Mouse (Mus musculus): ENCODE measurements around the gene Tnni3. TPM values are rescaled to one million over a fixed set of nuclear protein-coding genes. Genes with fewer than 3 reads are reported as not detected.
A peak's percentile ranks its signal among the peaks of the same experiment; 100 is the strongest.

Tnni3 gene
- polyA plus RNA-seq, 1 experiment from 2014 or later, result 0.46 TPM

- ATAC-seq, result peak; percentile 34; the same call in 1 of the 2 replicates
- Histone ChIP-seq H3K4me2 (ENCODE audit: low read depth, low read length) (peak overlapping the region; percentile 63), H3K27ac (ENCODE audit: low read depth) (no peak overlapping the region), H3K27me3 (ENCODE audit: insufficient read depth, low read length) (peaks cover 28% of the 10 kb centered on the region), H3K9me3 (ENCODE audit: low read length) (no peaks in the 10 kb centered on the region), H3K9ac (replicated peaks) (no peak overlapping the region), H3K4me1 (ENCODE audit: insufficient read depth) (peaks cover 7% of the 10 kb centered on the region; the same call in 1 of the 2 replicates), H3K36me3 (replicated peaks; ENCODE audit: insufficient read depth, low read length) (no peaks in the 10 kb centered on the region), H3K4me3 (ENCODE audit: low read depth, low read length) (peak overlapping the region; percentile 36)
- TF ChIP-seq CTCF (IDR thresholded peaks at IDR 0.05; ENCODE audit: low read depth) (no peak), EP300 (IDR thresholded peaks at IDR 0.05; ENCODE audit: low read depth) (no peak)
- WGBS (ENCODE audit: insufficient replicate concordance), result 9% methylated on average over 35 of the region's 35 CpGs
- DNase-seq, result peak; percentile 62
Measured at GRCm38 (mm10) chr7:4470275-4471178, 53.5 kb downstream of the Tnni3 start.

Other genes with a start within 250 kb of the Tnni3 start
- gene Ncr1, start 186.5 kb downstream of the Tnni3 start, polyA plus RNA-seq (2015; fragmentation: Nextera tagmentation; extraction: Ambion mirVana), result 0.65 and 0.84 TPM in 2 replicates
- gene Gp6, start 126.5 kb downstream of the Tnni3 start, polyA plus RNA-seq (2015; fragmentation: Nextera tagmentation; extraction: Ambion mirVana), result 2.7 and 3.4 TPM in 2 replicates
- gene Rdh13, start 78.6 kb downstream of the Tnni3 start, polyA plus RNA-seq (2015; fragmentation: Nextera tagmentation; extraction: Ambion mirVana), result 7.0 and 7.8 TPM in 2 replicates
- gene Eps8l1, start 63.6 kb downstream of the Tnni3 start, polyA plus RNA-seq (2015; fragmentation: Nextera tagmentation; extraction: Ambion mirVana), result 0.37 and 0.97 TPM in 2 replicates
- 14.9 and 15.6 TPM in 2 replicates for gene Ppp1r12c, start 22.5 kb downstream of the Tnni3 start, polyA plus RNA-seq (2015; fragmentation: Nextera tagmentation; extraction: Ambion mirVana)
- gene Tnnt1, start 7.8 kb downstream of the Tnni3 start, polyA plus RNA-seq (2015; fragmentation: Nextera tagmentation; extraction: Ambion mirVana), result 5.3 and 11.2 TPM in 2 replicates
- gene Dnaaf3, start 8.2 kb upstream of the Tnni3 start, polyA plus RNA-seq (2015; fragmentation: Nextera tagmentation; extraction: Ambion mirVana), result 0.05 and 0.17 TPM in 2 replicates
- gene Syt5, start 23.3 kb upstream of the Tnni3 start, polyA plus RNA-seq (2015; fragmentation: Nextera tagmentation; extraction: Ambion mirVana), result 0.09 TPM in 2 replicates
- gene Ptprh, start 79.8 kb upstream of the Tnni3 start, polyA plus RNA-seq (2015; fragmentation: Nextera tagmentation; extraction: Ambion mirVana), result not detected in 2 replicates
- gene Tmem86b, start 107.2 kb upstream of the Tnni3 start, polyA plus RNA-seq (2015; fragmentation: Nextera tagmentation; extraction: Ambion mirVana), result 31.8 and 35.4 TPM in 2 replicates
- gene Ppp6r1, start 134.8 kb upstream of the Tnni3 start, polyA plus RNA-seq (2015; fragmentation: Nextera tagmentation; extraction: Ambion mirVana), result 3.8 and 4.5 TPM in 2 replicates
- gene Hspbp1, start 160.8 kb upstream of the Tnni3 start, polyA plus RNA-seq (2015; fragmentation: Nextera tagmentation; extraction: Ambion mirVana), result 27.6 and 33.1 TPM in 2 replicates
- not detected in 2 replicates for gene Brsk1, start 166.4 kb upstream of the Tnni3 start, polyA plus RNA-seq (2015; fragmentation: Nextera tagmentation; extraction: Ambion mirVana)
- 0.29 and 0.34 TPM in 2 replicates for gene Tmem150b, start 201.0 kb upstream of the Tnni3 start, polyA plus RNA-seq (2015; fragmentation: Nextera tagmentation; extraction: Ambion mirVana)
- gene Kmt5c, start 215.9 kb upstream of the Tnni3 start, polyA plus RNA-seq (2015; fragmentation: Nextera tagmentation; extraction: Ambion mirVana), result 25.9 and 33.6 TPM in 2 replicates
- gene Cox6b2, start 228.9 kb upstream of the Tnni3 start, polyA plus RNA-seq (2015; fragmentation: Nextera tagmentation; extraction: Ambion mirVana), result 63.8 and 68.7 TPM in 2 replicates
- not detected in 2 replicates for gene Fam71e2, start 247.1 kb upstream of the Tnni3 start, polyA plus RNA-seq (2015; fragmentation: Nextera tagmentation; extraction: Ambion mirVana)